Mouse (Mus musculus): Measurements from ENCODE around the gene Zfand6.

Zfand6 gene

GRCm38 (mm10) chr7:84651303-84651986, 38.3 kb downstream of the Zfand6 start:
- peak; percentile 17 for DNase-seq (ENCODE audit: low read depth)

GRCm38 (mm10) chr7:84649016-84649415, 40.7 kb downstream of the Zfand6 start:
- no peak for DNase-seq (ENCODE audit: low read depth)

GRCm38 (mm10) chr7:84646256-84646655, 43.5 kb downstream of the Zfand6 start:
- no peak for DNase-seq (ENCODE audit: low read depth)

GRCm38 (mm10) chr7:84643270-84643998, 46.3 kb downstream of the Zfand6 start:
- no peak for DNase-seq (ENCODE audit: low read depth)

- no peak for DNase-seq (ENCODE audit: low read depth)
Observed at GRCm38 (mm10) chr7:84642159-84642928, 47.4 kb downstream of the Zfand6 start.

GRCm38 (mm10) chr7:84636939-84637338, 52.8 kb downstream of the Zfand6 start:
- no peak for DNase-seq (ENCODE audit: low read depth)

- no peak for DNase-seq (ENCODE audit: low read depth)
Observed at GRCm38 (mm10) chr7:84631878-84632277, 57.9 kb downstream of the Zfand6 start.

GRCm38 (mm10) chr7:84623718-84624117, 66.0 kb downstream of the Zfand6 start:
- no peak for DNase-seq (ENCODE audit: low read depth)

- no peak for DNase-seq (ENCODE audit: low read depth)
Observed at GRCm38 (mm10) chr7:84620956-84621355, 68.8 kb downstream of the Zfand6 start.

- no peak for DNase-seq (ENCODE audit: low read depth)
Observed at GRCm38 (mm10) chr7:84618951-84619350, 70.8 kb downstream of the Zfand6 start.

GRCm38 (mm10) chr7:84612445-84612844, 77.3 kb downstream of the Zfand6 start:
- DNase-seq (ENCODE audit: low read depth), result no peak

- no peak for DNase-seq (ENCODE audit: low read depth)
Observed at GRCm38 (mm10) chr7:84611609-84612008, 78.2 kb downstream of the Zfand6 start.

GRCm38 (mm10) chr7:84606293-84606749, 83.4 kb downstream of the Zfand6 start, which contains the start of gene Fah:
Gene Fah (minus strand): TSS chr7:84606722.
- no peak for DNase-seq (ENCODE audit: low read depth)

- no peak for DNase-seq (ENCODE audit: low read depth)
Observed at GRCm38 (mm10) chr7:84605704-84606292, 84.0 kb downstream of the Zfand6 start.

GRCm38 (mm10) chr7:84605033-84605687, 84.6 kb downstream of the Zfand6 start:
- no peak for DNase-seq (ENCODE audit: low read depth)

GRCm38 (mm10) chr7:84604501-84604900, 85.3 kb downstream of the Zfand6 start:
- DNase-seq (ENCODE audit: low read depth), result no peak

- DNase-seq (ENCODE audit: low read depth), result no peak
Observed at GRCm38 (mm10) chr7:84601331-84601730, 88.4 kb downstream of the Zfand6 start.

- DNase-seq (ENCODE audit: low read depth), result no peak
Observed at GRCm38 (mm10) chr7:84600631-84601030, 89.1 kb downstream of the Zfand6 start.

- DNase-seq (ENCODE audit: low read depth), result no peak
Observed at GRCm38 (mm10) chr7:84596633-84597032, 93.1 kb downstream of the Zfand6 start.

- DNase-seq (ENCODE audit: low read depth), result no peak
Observed at GRCm38 (mm10) chr7:84596002-84596401, 93.8 kb downstream of the Zfand6 start.

GRCm38 (mm10) chr7:84594917-84595303, 94.8 kb downstream of the Zfand6 start:
- no peak for DNase-seq (ENCODE audit: low read depth)
